Mouse (Mus musculus) layer of hippocampus, postnatal 14 days (tissue): Measurements from ENCODE around the gene Olfr1196. TPM values are rescaled to one million over a fixed set of nuclear protein-coding genes. Genes with fewer than 3 reads are reported as not detected.
"Not testable (repeated sequence)": the region's sequence is repeated elsewhere in the genome, so short reads cannot be mapped to it uniquely, and the experiment has no call there.

Experiments used
- DNase-seq, 2 experiments: peaks; one replicate each; pipeline ENCODE4 v3.0.0; 2021 to 2022; ENCODE audit warnings: low spot score in 2 of 2, mixed read lengths in 1 of 2
- long read RNA-seq, 2 experiments: library from polyadenylated mRNA; stranded (forward); transcript quantifications; one replicate each; pipeline ENCODE4 v2.0.0; 2021
- total RNA-seq, 2 experiments: library from RNA; stranded (reverse); gene quantifications; 2 replicates each; pipeline ENCODE4 v1.2.3; 2021

The Olfr1196 gene
- total RNA-seq: not detected
- long read RNA-seq, experiment 1: 0 reads
- long read RNA-seq, experiment 2: 0 reads

DNA sequence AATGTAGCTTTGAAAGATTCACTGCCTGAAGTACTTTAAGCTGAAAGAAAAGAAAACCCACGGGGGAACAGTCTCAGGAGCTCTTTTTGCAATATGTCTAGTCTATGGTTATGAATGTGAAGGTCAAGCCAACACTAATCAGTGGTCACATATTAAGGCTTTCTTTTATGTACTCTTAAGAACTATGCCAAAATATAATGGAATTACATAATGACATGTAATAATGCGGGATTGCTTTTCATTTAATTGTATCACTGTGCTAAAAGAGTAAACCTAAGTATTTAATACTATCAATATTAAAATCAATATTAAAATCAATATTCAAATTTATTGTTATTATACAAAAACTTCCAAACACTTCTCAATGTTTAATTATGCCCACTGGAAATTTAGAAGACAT lies at the start of gene Olfr1196:
Olfr1196 (minus strand) TSS at position 101 of the 400 bp plus-strand sequence.
- no peak for DNase-seq

- no peak for DNase-seq
Observed at GRCm38 (mm10) chr2:88751270-88751669, 46.9 kb upstream of the Olfr1196 start, which contains the start of gene Olfr1198. Olfr1198 (minus strand) TSS chr2:88751370.

DNA sequence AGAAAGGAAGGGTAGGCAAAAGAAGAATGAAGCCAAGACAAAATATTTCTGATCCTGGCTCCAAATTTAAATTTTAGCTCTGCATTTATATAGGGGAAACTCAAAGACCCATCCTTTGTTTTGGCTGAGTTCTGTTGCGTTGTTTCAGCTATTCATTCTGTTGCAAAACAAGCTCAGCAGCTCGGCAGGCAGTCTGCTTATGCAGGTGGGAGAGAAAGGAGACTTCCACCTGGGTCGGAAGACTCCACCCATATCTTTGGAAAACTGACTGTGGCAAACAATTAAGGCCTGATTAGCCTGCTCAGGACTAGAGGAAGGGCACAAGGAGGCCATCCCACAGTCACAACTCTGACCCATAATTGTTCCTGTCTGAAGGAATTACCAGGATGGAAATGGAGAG lies 39.0 kb upstream of the Olfr1196 start:
- no peak for DNase-seq

DNA sequence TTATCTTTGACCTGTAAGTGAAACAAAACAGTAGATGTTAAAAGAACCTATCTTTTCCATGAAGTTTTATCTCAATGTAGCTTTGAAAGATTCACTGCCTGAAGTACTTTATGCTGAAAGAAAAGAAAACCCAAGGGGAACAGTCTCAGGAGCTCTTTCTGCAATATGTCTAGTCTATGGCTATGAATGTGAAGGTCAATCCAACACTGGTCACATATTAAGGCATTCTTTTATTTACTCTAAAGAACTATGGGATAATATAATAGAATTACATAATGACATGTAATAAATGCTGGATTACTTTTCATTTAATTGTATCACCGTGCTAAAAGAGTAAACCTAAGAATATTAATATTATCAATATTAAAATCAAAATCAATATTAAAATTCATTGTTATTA lies 27.9 kb upstream of the Olfr1196 start, which contains the start of gene Olfr1197:
Olfr1197 (minus strand) TSS at position 101 of the 400 bp plus-strand sequence.
- no peak for DNase-seq

DNA sequence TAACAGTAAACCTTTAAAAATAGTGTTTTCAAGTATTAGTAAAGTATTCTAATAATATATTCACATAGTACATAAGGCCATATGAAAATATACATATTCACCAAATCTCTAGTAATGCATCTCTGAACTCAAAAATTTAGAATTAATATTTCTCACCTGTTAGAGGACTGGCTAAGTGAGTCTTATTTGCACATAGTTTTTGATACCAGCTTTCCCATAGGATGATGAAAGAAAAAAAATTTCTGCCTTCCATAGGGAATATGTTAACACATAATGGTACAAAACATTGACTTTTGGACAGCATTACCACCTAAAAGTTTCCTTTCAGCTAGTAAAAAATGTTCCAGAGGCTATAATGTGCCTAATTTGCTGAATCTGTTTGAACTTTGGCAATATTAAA lies 15.3 kb downstream of the Olfr1196 start, which contains the start of gene Olfr1195:
Olfr1195 (minus strand) TSS at position 101 of the 400 bp plus-strand sequence.
- no peak for DNase-seq

DNA sequence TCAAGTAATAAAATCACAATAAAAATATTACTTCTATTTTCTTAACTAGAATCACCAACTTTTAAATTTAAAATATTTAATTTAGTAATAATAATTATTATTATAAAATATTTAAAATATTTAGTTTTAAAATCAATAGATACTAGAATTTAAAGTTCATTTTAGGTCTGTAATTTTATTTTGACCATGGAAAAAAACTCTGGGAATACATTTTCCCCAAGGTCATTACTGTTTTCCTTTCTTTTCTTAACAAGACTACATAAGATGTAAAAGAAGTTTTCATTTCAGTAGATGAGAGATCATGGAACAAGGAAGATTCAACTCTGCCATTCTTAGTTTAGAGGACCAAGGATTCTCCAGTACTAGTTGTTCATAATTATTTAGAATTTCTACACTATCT lies 29.1 kb downstream of the Olfr1196 start, which contains the start of gene Olfr1193:
Olfr1193 (plus strand) TSS at position 301 of the 400 bp plus-strand sequence.
- DNase-seq: not testable (repeated sequence)

DNA sequence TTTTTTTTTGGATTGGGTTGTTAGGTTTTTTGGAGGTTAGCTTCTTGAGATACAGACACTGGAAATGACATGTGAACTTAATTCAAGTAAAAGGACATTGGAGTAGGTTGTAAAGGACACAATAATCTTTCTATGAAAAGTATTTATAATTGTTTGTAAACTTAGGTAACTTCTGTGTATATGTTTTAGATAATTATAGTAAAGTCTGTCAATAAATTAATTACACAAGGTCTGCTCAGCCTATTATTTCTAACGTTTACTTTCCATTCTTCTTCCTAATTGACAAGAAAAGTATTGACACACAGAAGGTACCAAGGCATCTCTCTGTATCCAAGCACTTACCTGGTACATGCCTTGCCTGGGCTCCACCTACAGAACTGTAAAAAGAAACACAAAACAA lies 56.2 kb downstream of the Olfr1196 start, which contains the start of gene Olfr1192-ps1:
Olfr1192-ps1 (plus strand) TSS at position 301 of the 400 bp plus-strand sequence.
- DNase-seq: no peak

Other genes starting within 250 kb of the Olfr1196 start
- not detected for gene Olfr1183, start 249.7 kb downstream of the Olfr1196 start, total RNA-seq
- gene Olfr1184, start 221.0 kb downstream of the Olfr1196 start, total RNA-seq: not detected
- gene Olfr1185-ps1, start 211.3 kb downstream of the Olfr1196 start, total RNA-seq: not detected
- not detected for gene Olfr1186, start 186.0 kb downstream of the Olfr1196 start, total RNA-seq
- not detected for gene Olfr1188, start 147.7 kb downstream of the Olfr1196 start, total RNA-seq
- gene Olfr1189, start 118.1 kb downstream of the Olfr1196 start, total RNA-seq: not detected
- gene Olfr1191-ps1, start 64.1 kb downstream of the Olfr1196 start, total RNA-seq: under 1 TPM in 1 of 2 experiments, not detected in 1; 0.07 TPM
- not detected for gene Olfr1192-ps1, start 56.1 kb downstream of the Olfr1196 start, total RNA-seq
- gene Olfr1193, start 29.0 kb downstream of the Olfr1196 start, total RNA-seq: not detected
- not detected for gene Olfr1195, start 15.4 kb downstream of the Olfr1196 start, total RNA-seq
- not detected for gene Olfr1197, start 27.8 kb upstream of the Olfr1196 start, total RNA-seq
- not detected for gene Olfr1198, start 46.8 kb upstream of the Olfr1196 start, total RNA-seq
- not detected for gene Olfr1199, start 55.9 kb upstream of the Olfr1196 start, total RNA-seq
- gene Olfr1200, start 65.9 kb upstream of the Olfr1196 start, total RNA-seq: not detected
- gene Olfr1201, start 88.4 kb upstream of the Olfr1196 start, total RNA-seq: not detected
- gene Olfr1202, start 109.9 kb upstream of the Olfr1196 start, total RNA-seq: not detected
- not detected for gene Olfr1205, start 125.1 kb upstream of the Olfr1196 start, total RNA-seq
- gene Olfr1204, start 144.7 kb upstream of the Olfr1196 start, total RNA-seq: not detected
- not detected for gene Olfr1206, start 158.6 kb upstream of the Olfr1196 start, total RNA-seq
- not detected for gene Olfr1208, start 197.7 kb upstream of the Olfr1196 start, total RNA-seq
- gene Olfr1209, start 210.6 kb upstream of the Olfr1196 start, total RNA-seq: not detected
- not detected for gene Olfr1211, start 233.5 kb upstream of the Olfr1196 start, total RNA-seq
- gene Olfr1212, start 249.4 kb upstream of the Olfr1196 start, total RNA-seq: not detected